Mouse (Mus musculus): ENCODE measurements at regions not wholly inside any gene's neighbourhood (a gene's known extent, or its start where the extent isn't known, plus 50 kb on each side); places are given as distances from the start of the nearest gene placed in this dataset.

- no peak overlapping the region for H3K27ac ChIP-seq
- H3K4me2 ChIP-seq: no peak overlapping the region
- no peak overlapping the region for H3K9ac ChIP-seq
- 81% methylated on average over 5 of the region's 5 CpGs for WGBS
- no peaks in the 10 kb centered on the region for H3K4me1 ChIP-seq
- no peaks in the 10 kb centered on the region for H3K27me3 ChIP-seq
- ATAC-seq: no peak
- no peak overlapping the region for H3K4me3 ChIP-seq
- H3K9me3 ChIP-seq (replicated peaks): no peaks in the 10 kb centered on the region
- no peaks in the 10 kb centered on the region for H3K36me3 ChIP-seq (ENCODE audit: poor library complexity, severe bottlenecking)
Measured at GRCm38 (mm10) chr15:52483598-52484165, 1401.0 kb upstream of the Gm7489 start.

DNA sequence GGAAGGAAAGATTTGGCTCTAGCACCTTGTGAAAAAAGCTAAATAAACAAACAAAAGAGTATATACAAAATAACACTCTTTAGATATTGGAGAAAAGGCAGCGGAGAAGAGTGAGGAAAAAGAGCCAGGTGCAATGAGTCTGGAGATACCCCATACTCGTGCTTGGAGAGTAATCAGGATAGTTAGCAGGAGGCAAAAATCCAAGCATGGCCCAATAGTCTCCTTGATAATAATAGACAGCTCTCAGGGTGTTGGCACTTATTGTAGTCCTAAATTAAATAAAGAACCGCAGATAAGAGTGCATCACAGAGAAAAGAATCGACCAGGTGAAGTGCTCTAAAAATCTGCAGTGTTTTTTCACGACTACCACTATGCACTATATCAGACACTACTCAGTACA is 1400.4 kb upstream of the Gm7489 start:
- H3K4me2 ChIP-seq: no peak overlapping the region
- H3K27ac ChIP-seq: no peak overlapping the region
- H3K4me3 ChIP-seq: no peak overlapping the region
- H3K9me3 ChIP-seq (replicated peaks): no peaks in the 10 kb centered on the region
- no peak for ATAC-seq
- no peaks in the 10 kb centered on the region for H3K36me3 ChIP-seq (ENCODE audit: poor library complexity, severe bottlenecking)
- 82% methylated on average over 5 of the region's 5 CpGs for WGBS
- no peak overlapping the region for H3K9ac ChIP-seq
- H3K4me1 ChIP-seq: no peaks in the 10 kb centered on the region
- no peaks in the 10 kb centered on the region for H3K27me3 ChIP-seq

DNA sequence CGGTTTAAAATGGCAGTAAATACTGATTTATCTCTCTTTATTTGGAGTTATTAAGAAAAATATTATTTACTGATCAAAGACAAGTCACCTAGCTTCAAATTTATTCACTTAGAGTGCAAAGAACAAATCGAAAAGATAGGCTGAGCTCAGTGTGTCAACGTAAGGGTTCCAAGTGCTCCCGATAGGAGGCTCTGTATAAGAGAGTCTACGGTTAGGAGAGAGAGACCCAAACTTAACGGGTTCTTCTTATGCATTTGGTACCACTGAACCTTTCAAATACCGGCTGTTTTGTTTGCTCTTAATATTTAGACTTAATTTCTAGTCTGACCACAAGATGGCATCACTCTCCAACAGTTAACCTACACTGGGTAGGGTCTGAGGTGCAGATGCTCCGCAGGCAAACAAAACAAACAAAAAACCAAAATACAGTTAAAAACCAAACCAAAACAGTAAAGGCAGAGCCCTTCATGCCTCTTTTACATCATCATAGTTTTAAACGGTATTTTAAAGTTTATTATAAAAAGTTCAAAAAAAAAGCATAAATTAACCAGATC is 1379.4 kb upstream of the Gm7489 start:
- WGBS: 32% methylated on average over 9 of the region's 9 CpGs
- Histone ChIP-seq H3K4me1 (peaks cover 6% of the 10 kb centered on the region; the same call in 1 of the 2 replicates), H3K27me3 (no peaks in the 10 kb centered on the region), H3K9ac (no peak overlapping the region), H3K4me3 (no peak overlapping the region), H3K9me3 (replicated peaks) (no peaks in the 10 kb centered on the region), H3K36me3 (ENCODE audit: poor library complexity, severe bottlenecking) (no peaks in the 10 kb centered on the region), H3K27ac (no peak overlapping the region), H3K4me2 (no peak overlapping the region)
- ATAC-seq: peak; percentile 82

GRCm38 (mm10) chr15:52506930-52507329 is 1377.8 kb upstream of the Gm7489 start:
- Histone ChIP-seq H3K9ac (no peak overlapping the region), H3K4me3 (no peak overlapping the region), H3K27ac (no peak overlapping the region), H3K4me1 (peaks cover 6% of the 10 kb centered on the region; the same call in 1 of the 2 replicates), H3K36me3 (ENCODE audit: poor library complexity, severe bottlenecking) (no peaks in the 10 kb centered on the region), H3K27me3 (no peaks in the 10 kb centered on the region), H3K4me2 (no peak overlapping the region), H3K9me3 (replicated peaks) (no peaks in the 10 kb centered on the region)
- ATAC-seq: no peak
- 5% methylated on average over 7 of the region's 7 CpGs for WGBS

DNA sequence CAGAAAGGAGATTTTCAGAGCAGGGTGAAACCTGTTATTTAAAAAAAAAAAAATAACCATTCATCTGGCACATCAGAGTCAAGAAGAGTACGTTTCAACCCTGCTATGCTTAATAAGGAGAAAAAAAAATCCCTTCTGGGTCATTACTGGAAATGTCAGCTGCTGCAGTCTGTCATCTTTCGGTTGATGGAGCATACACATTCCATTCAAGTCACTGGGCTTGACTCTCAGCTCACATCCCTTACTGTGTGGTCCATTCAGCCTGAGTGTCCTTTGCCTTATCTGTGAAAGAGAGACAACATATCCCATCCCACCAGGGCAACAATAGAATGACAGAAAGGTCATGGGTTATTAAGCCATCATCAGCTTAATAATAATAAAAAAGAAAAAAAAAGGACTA is 1376.1 kb upstream of the Gm7489 start:
- 59% methylated on average over 2 of the region's 2 CpGs for WGBS
- Histone ChIP-seq H3K27ac (no peak overlapping the region), H3K4me3 (no peak overlapping the region), H3K4me1 (peaks cover 6% of the 10 kb centered on the region; the same call in 1 of the 2 replicates), H3K9ac (no peak overlapping the region), H3K27me3 (no peaks in the 10 kb centered on the region), H3K9me3 (replicated peaks) (no peaks in the 10 kb centered on the region), H3K36me3 (ENCODE audit: poor library complexity, severe bottlenecking) (no peaks in the 10 kb centered on the region), H3K4me2 (no peak overlapping the region)
- no peak for ATAC-seq

DNA sequence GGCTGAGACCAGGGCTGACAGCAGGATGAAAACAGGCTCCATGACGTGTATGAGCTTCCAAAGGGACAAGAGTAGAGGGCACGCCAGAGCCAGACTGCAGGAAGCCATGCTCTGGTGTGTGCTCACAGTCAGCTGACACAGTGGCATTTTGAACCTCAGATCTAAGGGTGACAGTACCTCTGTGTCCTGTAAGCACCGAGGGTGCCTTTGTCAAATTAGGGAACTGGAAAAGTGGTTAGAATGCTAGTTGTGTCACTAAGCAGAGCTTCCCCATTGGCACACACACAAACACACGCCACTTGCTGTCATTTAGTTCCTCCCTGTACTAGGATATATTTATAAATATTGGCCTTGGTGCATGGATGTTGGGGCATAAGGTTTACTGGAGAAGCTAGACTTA is 1374.6 kb upstream of the Gm7489 start:
- no peaks in the 10 kb centered on the region for H3K36me3 ChIP-seq (ENCODE audit: poor library complexity, severe bottlenecking)
- H3K27me3 ChIP-seq: no peaks in the 10 kb centered on the region
- no peak overlapping the region for H3K9ac ChIP-seq
- no peak for ATAC-seq
- H3K27ac ChIP-seq: no peak overlapping the region
- 77% methylated on average over 4 of the region's 4 CpGs for whole genome bisulfite sequencing
- H3K4me1 ChIP-seq: peaks cover 6% of the 10 kb centered on the region; the same call in 1 of the 2 replicates
- H3K4me3 ChIP-seq: no peak overlapping the region
- H3K9me3 ChIP-seq (replicated peaks): no peaks in the 10 kb centered on the region
- H3K4me2 ChIP-seq: no peak overlapping the region

DNA sequence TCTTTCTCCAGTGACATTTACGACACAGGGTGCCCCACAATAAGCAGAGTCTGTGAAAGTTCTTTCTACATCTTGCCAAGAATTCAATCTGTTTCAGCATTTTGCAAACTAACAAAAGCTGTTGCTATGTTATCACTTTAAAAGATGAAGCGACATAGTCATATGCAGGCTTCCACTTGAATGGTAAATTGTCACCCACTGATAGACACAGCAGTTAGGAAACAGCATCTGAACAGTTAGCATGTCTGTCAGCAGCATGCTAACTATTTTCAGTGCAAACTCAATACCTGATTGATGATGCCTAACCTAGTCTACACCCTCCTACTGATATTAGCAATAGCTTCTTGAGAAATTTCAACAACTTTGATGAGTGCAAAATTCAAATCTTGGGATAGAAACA is 1348.1 kb upstream of the Gm7489 start:
- peak; percentile 50; the same call in 1 of the 2 replicates for ATAC-seq
- H3K27me3 ChIP-seq: no peaks in the 10 kb centered on the region
- no peak overlapping the region for H3K4me2 ChIP-seq
- H3K4me3 ChIP-seq: no peak overlapping the region
- H3K27ac ChIP-seq: no peak overlapping the region
- H3K9ac ChIP-seq: no peak overlapping the region
- no peaks in the 10 kb centered on the region for H3K4me1 ChIP-seq
- H3K36me3 ChIP-seq (ENCODE audit: poor library complexity, severe bottlenecking): no peaks in the 10 kb centered on the region
- WGBS: 86% methylated on average over 2 of the region's 2 CpGs
- no peaks in the 10 kb centered on the region for H3K9me3 ChIP-seq (replicated peaks)

DNA sequence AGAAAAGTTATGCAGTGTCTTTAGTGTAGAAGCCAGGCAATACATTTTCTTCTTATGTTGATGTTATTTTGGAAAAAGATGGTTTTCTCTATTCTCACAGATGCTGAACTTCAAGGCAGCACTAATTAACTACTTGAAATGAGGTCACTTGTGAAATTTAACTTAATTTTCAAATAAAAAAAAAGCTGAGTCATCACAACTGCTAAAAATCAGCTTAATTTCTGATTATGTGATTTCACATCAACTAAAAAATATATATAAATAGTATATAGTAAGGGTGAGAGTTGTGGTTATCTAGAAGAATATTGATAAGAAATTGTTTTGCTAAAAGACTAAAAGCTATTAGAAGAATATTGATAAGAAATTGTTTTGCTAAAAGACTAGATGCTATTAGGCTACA is 1326.0 kb upstream of the Gm7489 start:
- no peak for ATAC-seq
- H3K4me2 ChIP-seq: no peak overlapping the region
- H3K27me3 ChIP-seq: no peaks in the 10 kb centered on the region
- no peak overlapping the region for H3K27ac ChIP-seq
- H3K4me1 ChIP-seq: no peaks in the 10 kb centered on the region
- H3K4me3 ChIP-seq: no peak overlapping the region
- H3K36me3 ChIP-seq (ENCODE audit: poor library complexity, severe bottlenecking): no peaks in the 10 kb centered on the region
- H3K9ac ChIP-seq: no peak overlapping the region
- no peaks in the 10 kb centered on the region for H3K9me3 ChIP-seq (replicated peaks)

- WGBS: 95% methylated on average over 1 of the region's 1 CpGs
- no peak for ATAC-seq
- Histone ChIP-seq H3K9ac (no peak overlapping the region), H3K27me3 (no peaks in the 10 kb centered on the region), H3K4me2 (no peak overlapping the region), H3K4me3 (no peak overlapping the region), H3K36me3 (ENCODE audit: poor library complexity, severe bottlenecking) (no peaks in the 10 kb centered on the region), H3K9me3 (replicated peaks) (no peaks in the 10 kb centered on the region), H3K27ac (no peak overlapping the region), H3K4me1 (no peaks in the 10 kb centered on the region)
Measured at GRCm38 (mm10) chr15:52564078-52564477, 1320.6 kb upstream of the Gm7489 start.

- Histone ChIP-seq H3K4me3 (no peak overlapping the region), H3K4me1 (no peaks in the 10 kb centered on the region), H3K36me3 (ENCODE audit: poor library complexity, severe bottlenecking) (no peaks in the 10 kb centered on the region), H3K9ac (no peak overlapping the region), H3K27me3 (no peaks in the 10 kb centered on the region), H3K9me3 (replicated peaks) (no peaks in the 10 kb centered on the region), H3K27ac (no peak overlapping the region), H3K4me2 (no peak overlapping the region)
- WGBS: 62% methylated on average over 5 of the region's 5 CpGs
- peak; percentile 82 for ATAC-seq
Measured at GRCm38 (mm10) chr15:52565449-52565851, 1319.3 kb upstream of the Gm7489 start.

- ATAC-seq: no peak
- WGBS: 83% methylated on average over 1 of the region's 1 CpGs
- H3K9me3 ChIP-seq (replicated peaks): no peaks in the 10 kb centered on the region
Measured at GRCm38 (mm10) chr15:52570256-52570655, 1314.5 kb upstream of the Gm7489 start.

DNA sequence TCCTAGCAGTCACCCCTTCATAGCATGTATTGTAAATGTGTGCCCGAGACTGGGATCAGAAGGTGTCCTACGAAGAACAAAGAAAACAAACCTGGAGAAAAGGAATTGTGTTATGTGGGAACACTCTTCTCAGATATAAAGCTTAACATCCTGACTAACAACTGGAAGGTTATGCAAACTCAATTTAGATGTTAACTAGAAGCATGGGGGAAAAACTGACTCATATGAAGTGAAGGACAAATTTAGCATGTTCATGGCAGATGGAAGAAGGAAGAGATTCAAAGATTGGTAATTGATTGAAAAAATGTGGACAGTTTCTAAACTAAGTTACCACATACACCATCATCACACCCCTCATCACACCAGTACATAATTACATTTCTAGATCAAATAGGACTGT is 1307.1 kb upstream of the Gm7489 start:
- no peak for ATAC-seq
- H3K9ac ChIP-seq: no peak overlapping the region
- no peaks in the 10 kb centered on the region for H3K9me3 ChIP-seq (replicated peaks)
- H3K4me2 ChIP-seq: no peak overlapping the region
- no peaks in the 10 kb centered on the region for H3K36me3 ChIP-seq (ENCODE audit: poor library complexity, severe bottlenecking)
- no peak overlapping the region for H3K27ac ChIP-seq
- no peaks in the 10 kb centered on the region for H3K4me1 ChIP-seq
- no peaks in the 10 kb centered on the region for H3K27me3 ChIP-seq
- WGBS: 88% methylated on average over 2 of the region's 2 CpGs
- no peak overlapping the region for H3K4me3 ChIP-seq

More at GRCm38 (mm10) chr15:52570256-52570655, 1314.5 kb upstream of the Gm7489 start:
- H3K27me3 ChIP-seq: no peaks in the 10 kb centered on the region
- no peak overlapping the region for H3K4me3 ChIP-seq
- no peaks in the 10 kb centered on the region for H3K36me3 ChIP-seq (ENCODE audit: poor library complexity, severe bottlenecking)
- H3K4me1 ChIP-seq: no peaks in the 10 kb centered on the region
- H3K9ac ChIP-seq: no peak overlapping the region
- no peak overlapping the region for H3K27ac ChIP-seq
- H3K4me2 ChIP-seq: no peak overlapping the region

- no peak overlapping the region for H3K27ac ChIP-seq
- no peaks in the 10 kb centered on the region for H3K36me3 ChIP-seq (ENCODE audit: poor library complexity, severe bottlenecking)
- no peaks in the 10 kb centered on the region for H3K27me3 ChIP-seq
- no peak overlapping the region for H3K4me3 ChIP-seq
- H3K9me3 ChIP-seq (replicated peaks): no peaks in the 10 kb centered on the region
- ATAC-seq: peak; percentile 38; the same call in 1 of the 2 replicates
- 25% methylated on average over 4 of the region's 4 CpGs for WGBS
- no peaks in the 10 kb centered on the region for H3K4me1 ChIP-seq
- no peak overlapping the region for H3K4me2 ChIP-seq
- no peak overlapping the region for H3K9ac ChIP-seq
Measured at GRCm38 (mm10) chr15:52589391-52589790, 1295.3 kb upstream of the Gm7489 start.
